Mouse (Mus musculus): ENCODE data around the gene Lin9. TPM values are rescaled to one million over a fixed set of nuclear protein-coding genes. Genes with fewer than 3 reads are reported as not detected.
A peak's percentile ranks its signal among the peaks of the same experiment; 100 is the strongest.
"Not testable (repeated sequence)": the region's sequence is repeated elsewhere in the genome, so short reads cannot be mapped to it uniquely, and the experiment has no call there.

Lin9 gene
- polyA plus RNA-seq (2015; fragmentation: Nextera tagmentation; extraction: Ambion mirVana), result 9.5 and 11.4 TPM in 2 replicates

DNA sequence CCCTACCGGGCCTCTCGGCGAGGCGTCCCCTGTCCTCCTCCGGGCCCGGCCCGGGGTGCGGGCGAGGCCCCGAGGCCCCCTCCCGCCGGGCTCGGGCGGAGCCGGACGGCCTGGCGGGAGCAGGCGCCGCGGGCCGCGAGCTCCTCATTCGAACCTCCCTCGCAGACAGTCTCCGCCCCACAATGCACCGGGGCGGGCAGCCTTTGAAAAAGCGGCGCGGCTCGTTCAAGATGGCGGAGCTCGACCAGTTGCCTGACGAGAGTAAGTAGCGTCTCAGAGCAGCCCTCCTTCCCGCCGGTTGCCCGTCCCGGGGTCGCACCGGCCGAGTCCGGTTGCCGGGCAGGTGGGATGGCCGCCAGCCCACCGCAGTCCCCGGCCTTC lies at the start of gene Lin9:
Lin9 (plus strand) TSS at position 14 of the 381 bp plus-strand sequence.
- Histone ChIP-seq H3K27ac (ENCODE audit: low read length) (peak within 1 kb of the TSS; percentile 87), H3K36me3 (ENCODE audit: control insufficient read depth, insufficient read depth) (no peaks in the 10 kb centered on the region), H3K9me3 (replicated peaks; ENCODE audit: control insufficient read depth, low read length) (no peaks in the 10 kb centered on the region), H3K4me1 (ENCODE audit: control insufficient read depth, low read depth, low read length) (peaks cover 13% of the 10 kb centered on the region), H3K4me2 (ENCODE audit: low read depth, low read length) (peak within 1 kb of the TSS; percentile 81), H3K9ac (ENCODE audit: low read depth, low read length) (peak within 1 kb of the TSS; percentile 96), H3K4me3 (ENCODE audit: low read depth, low read length) (peak within 1 kb of the TSS; percentile 90), H3K27me3 (ENCODE audit: control insufficient read depth, insufficient read depth, low read depth, low read length) (no peaks in the 10 kb centered on the region)
- peak; percentile 92 for ATAC-seq (ENCODE audit: low read depth)
- under 1% methylated on average over 43 of the region's 47 CpGs for WGBS (ENCODE audit: insufficient replicate concordance)

DNA sequence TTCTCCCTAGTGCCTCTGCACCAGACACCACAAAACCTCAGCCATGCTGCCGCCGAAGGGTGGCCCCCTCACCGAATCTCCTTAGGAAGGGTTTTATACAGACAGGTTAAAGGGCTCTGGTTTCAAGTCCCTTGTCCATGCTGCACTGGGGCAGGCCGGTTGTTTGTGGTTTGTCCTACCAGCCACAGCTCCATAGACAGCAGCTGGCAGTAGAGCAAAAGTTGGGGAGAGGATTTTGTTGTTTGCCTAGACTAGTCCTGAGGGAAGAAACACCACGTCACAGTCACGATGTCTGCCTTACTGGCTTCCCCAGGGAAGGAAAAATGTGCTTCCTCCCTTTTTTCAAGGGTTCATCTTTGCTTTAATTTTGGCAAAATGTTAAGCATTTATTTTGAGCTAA lies 40.4 kb upstream of the Lin9 start:
- H3K4me3 ChIP-seq (ENCODE audit: low read depth, low read length), result no peak overlapping the region
- peaks cover 36% of the 10 kb centered on the region for H3K36me3 ChIP-seq (ENCODE audit: control insufficient read depth, insufficient read depth)
- H3K9ac ChIP-seq (ENCODE audit: low read depth, low read length), result no peak overlapping the region
- WGBS (ENCODE audit: insufficient replicate concordance), result 68% methylated on average over 6 of the region's 6 CpGs
- H3K27me3 ChIP-seq (ENCODE audit: control insufficient read depth, insufficient read depth, low read depth, low read length), result no peaks in the 10 kb centered on the region
- no peak overlapping the region for H3K4me2 ChIP-seq (ENCODE audit: low read depth, low read length)
- H3K27ac ChIP-seq (ENCODE audit: low read length), result no peak overlapping the region
- no peaks in the 10 kb centered on the region for H3K9me3 ChIP-seq (replicated peaks; ENCODE audit: control insufficient read depth, low read length)
- ATAC-seq (ENCODE audit: low read depth), result no peak
- H3K4me1 ChIP-seq (ENCODE audit: control insufficient read depth, low read depth, low read length), result no peaks in the 10 kb centered on the region

DNA sequence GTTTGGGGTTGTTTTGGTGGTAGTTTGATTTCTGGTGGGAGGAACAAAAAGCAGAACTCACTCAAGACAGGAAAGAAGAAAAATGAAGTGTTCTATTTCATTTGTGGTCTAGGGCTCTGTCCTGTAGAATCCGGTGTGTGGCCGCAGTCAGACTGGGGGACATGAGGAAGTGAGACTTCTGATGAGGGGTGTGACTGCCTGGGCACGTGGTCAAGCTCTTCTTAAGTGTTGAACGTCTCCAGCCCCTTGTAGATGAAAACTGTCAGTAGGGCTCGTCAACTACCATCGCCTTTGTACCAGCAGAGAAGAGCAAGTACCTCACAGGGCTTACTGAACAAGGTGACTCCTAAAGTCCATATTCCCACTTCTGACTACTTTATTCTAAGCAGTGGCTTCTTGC lies 39.1 kb upstream of the Lin9 start:
- no peak for ATAC-seq (ENCODE audit: low read depth)
- no peak overlapping the region; the same call in 1 of the 2 replicates for H3K27ac ChIP-seq (ENCODE audit: low read length)
- no peak overlapping the region for H3K4me2 ChIP-seq (ENCODE audit: low read depth, low read length)
- no peak overlapping the region for H3K4me3 ChIP-seq (ENCODE audit: low read depth, low read length)
- 38% methylated on average over 6 of the region's 6 CpGs for WGBS (ENCODE audit: insufficient replicate concordance)
- no peaks in the 10 kb centered on the region for H3K4me1 ChIP-seq (ENCODE audit: control insufficient read depth, low read depth, low read length)
- H3K36me3 ChIP-seq (ENCODE audit: control insufficient read depth, insufficient read depth), result peaks cover 25% of the 10 kb centered on the region
- H3K9me3 ChIP-seq (replicated peaks; ENCODE audit: control insufficient read depth, low read length), result no peaks in the 10 kb centered on the region
- no peak overlapping the region for H3K9ac ChIP-seq (ENCODE audit: low read depth, low read length)
- no peaks in the 10 kb centered on the region for H3K27me3 ChIP-seq (ENCODE audit: control insufficient read depth, insufficient read depth, low read depth, low read length)

DNA sequence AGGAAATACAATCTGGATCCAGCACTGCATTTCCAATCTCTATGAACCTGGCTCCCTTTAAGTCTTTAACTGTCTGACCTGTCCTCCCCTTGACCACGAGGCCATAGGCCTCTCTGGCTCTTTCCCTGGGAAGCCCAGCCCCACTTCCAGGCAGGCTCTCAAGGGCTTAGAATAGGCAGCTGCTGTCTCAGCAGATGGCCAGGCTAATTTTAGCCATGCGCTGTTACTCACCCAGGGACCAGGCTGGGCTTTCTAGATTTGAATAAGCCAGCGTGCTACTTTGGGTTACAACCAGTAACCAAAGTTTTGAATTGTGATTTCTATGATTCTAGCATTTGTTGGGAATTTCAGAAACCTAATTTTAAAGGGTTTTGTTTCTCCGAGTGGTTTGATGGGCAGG lies 36.4 kb upstream of the Lin9 start:
- H3K9ac ChIP-seq (ENCODE audit: low read depth, low read length), result no peak overlapping the region
- no peaks in the 10 kb centered on the region for H3K27me3 ChIP-seq (ENCODE audit: control insufficient read depth, insufficient read depth, low read depth, low read length)
- H3K4me1 ChIP-seq (ENCODE audit: control insufficient read depth, low read depth, low read length), result no peaks in the 10 kb centered on the region
- no peak overlapping the region for H3K4me3 ChIP-seq (ENCODE audit: low read depth, low read length)
- WGBS (ENCODE audit: insufficient replicate concordance), result 63% methylated on average over 4 of the region's 4 CpGs
- H3K36me3 ChIP-seq (ENCODE audit: control insufficient read depth, insufficient read depth), result peaks cover 10% of the 10 kb centered on the region; the same call in 1 of the 2 replicates
- H3K4me2 ChIP-seq (ENCODE audit: low read depth, low read length), result no peak overlapping the region
- no peak for ATAC-seq (ENCODE audit: low read depth)
- no peak overlapping the region for H3K27ac ChIP-seq (ENCODE audit: low read length)
- no peaks in the 10 kb centered on the region for H3K9me3 ChIP-seq (replicated peaks; ENCODE audit: control insufficient read depth, low read length)

DNA sequence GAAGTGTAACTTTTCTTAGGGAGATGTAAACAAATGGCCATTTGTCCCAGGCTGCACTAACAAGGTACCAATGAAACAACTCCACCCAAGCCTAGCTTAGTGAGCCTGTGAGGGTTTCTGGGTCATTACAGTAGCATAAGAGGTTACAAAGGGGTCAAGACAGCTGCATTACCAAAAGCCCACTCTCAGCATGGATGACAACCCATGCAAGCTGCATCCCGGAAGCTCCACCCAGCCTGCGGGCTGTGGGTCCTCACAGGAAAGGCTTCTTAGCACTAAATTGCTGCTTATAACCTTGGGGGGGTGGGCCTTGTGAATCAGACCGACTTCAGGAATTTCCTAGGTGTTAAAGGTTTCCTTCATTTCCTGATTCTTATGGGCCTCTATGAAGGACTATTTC lies 34.8 kb upstream of the Lin9 start:
- Histone ChIP-seq H3K9me3 (replicated peaks; ENCODE audit: control insufficient read depth, low read length) (no peaks in the 10 kb centered on the region), H3K36me3 (ENCODE audit: control insufficient read depth, insufficient read depth) (peaks cover under 1% of the 10 kb centered on the region; the same call in 1 of the 2 replicates), H3K4me2 (ENCODE audit: low read depth, low read length) (no peak overlapping the region), H3K27ac (ENCODE audit: low read length) (no peak overlapping the region), H3K4me1 (ENCODE audit: control insufficient read depth, low read depth, low read length) (no peaks in the 10 kb centered on the region), H3K9ac (ENCODE audit: low read depth, low read length) (no peak overlapping the region), H3K4me3 (ENCODE audit: low read depth, low read length) (no peak overlapping the region), H3K27me3 (ENCODE audit: control insufficient read depth, insufficient read depth, low read depth, low read length) (no peaks in the 10 kb centered on the region)
- no peak for ATAC-seq (ENCODE audit: low read depth)
- 39% methylated on average over 3 of the region's 3 CpGs for WGBS (ENCODE audit: insufficient replicate concordance)

DNA sequence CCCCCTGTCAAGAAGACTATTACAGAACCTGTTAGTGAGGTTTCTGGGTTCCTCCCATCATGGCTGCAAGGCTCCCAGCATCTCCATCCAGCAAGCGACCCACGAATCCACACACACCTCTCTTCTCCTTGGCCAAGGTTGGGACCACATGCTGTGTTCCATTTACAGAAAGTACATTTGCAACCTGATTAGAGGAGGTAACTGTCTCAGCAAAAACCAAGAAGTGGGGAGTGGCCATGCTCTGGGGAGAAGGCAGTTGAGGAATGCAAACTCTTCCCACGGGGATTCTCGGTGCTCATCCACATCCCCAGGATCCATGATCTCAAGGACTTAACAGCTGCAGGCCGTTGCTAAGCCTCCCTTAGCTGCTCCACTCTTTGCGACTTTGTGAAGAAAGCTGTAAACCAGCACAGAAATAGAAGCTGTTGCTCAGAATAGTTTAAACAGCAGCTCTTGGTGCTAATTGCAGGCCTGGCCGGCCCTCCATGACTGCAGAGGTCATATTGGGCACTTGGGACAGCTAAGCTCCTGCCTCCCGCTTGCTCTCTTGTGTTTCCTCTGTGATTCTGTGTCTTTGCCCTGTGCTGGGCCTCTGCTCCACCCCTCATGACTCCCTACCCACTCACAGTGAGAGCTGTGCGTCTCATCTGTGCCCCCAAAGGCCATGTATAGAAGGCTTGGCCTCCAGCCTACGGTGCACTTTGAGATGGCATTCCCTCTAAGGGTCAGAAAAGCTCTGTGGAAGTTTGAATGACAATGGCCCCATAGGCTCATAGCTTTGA lies 34.0 kb upstream of the Lin9 start:
- Histone ChIP-seq H3K4me2 (ENCODE audit: low read depth, low read length) (no peak overlapping the region), H3K9ac (ENCODE audit: low read depth, low read length) (no peak overlapping the region), H3K27me3 (ENCODE audit: control insufficient read depth, insufficient read depth, low read depth, low read length) (no peaks in the 10 kb centered on the region), H3K9me3 (replicated peaks; ENCODE audit: control insufficient read depth, low read length) (no peaks in the 10 kb centered on the region), H3K4me1 (ENCODE audit: control insufficient read depth, low read depth, low read length) (no peaks in the 10 kb centered on the region), H3K4me3 (ENCODE audit: low read depth, low read length) (no peak overlapping the region), H3K27ac (ENCODE audit: low read length) (no peak overlapping the region), H3K36me3 (ENCODE audit: control insufficient read depth, insufficient read depth) (no peaks in the 10 kb centered on the region)
- ATAC-seq (ENCODE audit: low read depth), result no peak
- 62% methylated on average over 10 of the region's 10 CpGs for WGBS (ENCODE audit: insufficient replicate concordance)

DNA sequence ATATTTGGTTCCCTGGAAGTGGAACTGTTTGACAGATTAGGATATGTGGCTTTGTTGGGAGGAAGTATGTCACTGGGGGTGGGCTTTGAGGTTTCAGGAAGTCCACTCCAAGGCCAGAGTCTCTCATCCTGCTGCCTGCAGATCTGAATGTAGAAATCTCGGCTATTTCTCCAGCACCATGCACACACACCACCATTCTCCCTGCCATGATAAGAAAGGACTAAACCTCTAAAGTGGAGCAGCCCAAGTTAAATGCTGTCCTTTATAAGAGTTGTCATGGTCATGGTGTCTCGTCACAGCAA lies 33.4 kb upstream of the Lin9 start:
- H3K27ac ChIP-seq (ENCODE audit: low read length), result no peak overlapping the region
- 54% methylated on average over 2 of the region's 2 CpGs for WGBS (ENCODE audit: insufficient replicate concordance)
- H3K27me3 ChIP-seq (ENCODE audit: control insufficient read depth, insufficient read depth, low read depth, low read length), result no peaks in the 10 kb centered on the region
- no peaks in the 10 kb centered on the region for H3K9me3 ChIP-seq (replicated peaks; ENCODE audit: control insufficient read depth, low read length)
- H3K4me3 ChIP-seq (ENCODE audit: low read depth, low read length), result no peak overlapping the region
- ATAC-seq (ENCODE audit: low read depth), result no peak
- no peak overlapping the region for H3K9ac ChIP-seq (ENCODE audit: low read depth, low read length)
- no peaks in the 10 kb centered on the region for H3K4me1 ChIP-seq (ENCODE audit: control insufficient read depth, low read depth, low read length)
- no peak overlapping the region for H3K4me2 ChIP-seq (ENCODE audit: low read depth, low read length)
- no peaks in the 10 kb centered on the region for H3K36me3 ChIP-seq (ENCODE audit: control insufficient read depth, insufficient read depth)

DNA sequence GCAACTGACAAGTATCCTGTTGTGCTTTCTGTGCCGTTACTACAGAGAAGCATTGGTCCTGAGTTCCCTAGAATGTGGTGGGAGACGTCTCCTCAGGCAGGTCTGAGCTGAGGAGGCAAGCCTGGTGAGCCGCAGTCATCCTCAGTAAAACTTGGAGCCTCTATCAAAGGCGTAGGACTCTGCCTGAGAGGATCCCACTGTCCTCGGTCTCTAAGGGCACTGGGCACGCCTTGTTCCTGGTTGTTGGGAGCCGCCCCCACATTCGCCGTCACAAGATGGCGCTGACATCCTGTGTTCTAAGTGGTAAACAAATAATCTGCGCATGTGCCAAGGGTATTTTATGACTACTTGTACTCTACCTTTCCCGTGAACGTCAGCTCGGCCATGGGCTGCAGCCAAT lies 29.1 kb upstream of the Lin9 start:
- H3K9ac ChIP-seq (ENCODE audit: low read depth, low read length); H3K9me3 ChIP-seq (replicated peaks; ENCODE audit: control insufficient read depth, low read length); H3K4me2 ChIP-seq (ENCODE audit: low read depth, low read length); H3K27me3 ChIP-seq (ENCODE audit: control insufficient read depth, insufficient read depth, low read depth, low read length); ATAC-seq (ENCODE audit: low read depth); H3K36me3 ChIP-seq (ENCODE audit: control insufficient read depth, insufficient read depth); H3K27ac ChIP-seq (ENCODE audit: low read length); H3K4me3 ChIP-seq (ENCODE audit: low read depth, low read length); H3K4me1 ChIP-seq (ENCODE audit: control insufficient read depth, low read depth, low read length): not testable (repeated sequence)
- 86% methylated on average over 10 of the region's 14 CpGs for WGBS (ENCODE audit: insufficient replicate concordance)

DNA sequence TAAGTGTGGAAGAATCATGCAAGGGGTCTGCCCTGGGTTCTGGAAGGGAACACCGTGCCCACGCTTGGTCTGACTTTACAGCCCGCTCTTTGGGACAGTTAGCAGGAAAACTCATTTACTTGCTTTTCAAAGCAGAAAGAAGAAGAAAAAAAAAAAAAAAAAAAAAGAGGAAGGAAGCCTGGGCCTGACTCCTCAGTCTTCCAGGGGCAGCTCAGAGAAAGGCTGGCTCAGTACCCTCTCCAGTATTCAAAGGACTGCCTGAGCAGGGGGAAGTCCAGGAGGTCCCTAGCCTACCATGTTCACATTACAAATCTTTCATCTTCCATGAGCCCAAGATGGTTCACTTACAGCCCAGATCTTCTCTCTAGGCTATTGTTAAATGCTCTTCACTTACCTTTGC lies 24.2 kb upstream of the Lin9 start:
- no peaks in the 10 kb centered on the region for H3K9me3 ChIP-seq (replicated peaks; ENCODE audit: control insufficient read depth, low read length)
- no peaks in the 10 kb centered on the region for H3K27me3 ChIP-seq (ENCODE audit: control insufficient read depth, insufficient read depth, low read depth, low read length)
- H3K27ac ChIP-seq (ENCODE audit: low read length), result no peak overlapping the region
- H3K9ac ChIP-seq (ENCODE audit: low read depth, low read length), result no peak overlapping the region
- no peak for ATAC-seq (ENCODE audit: low read depth)
- 59% methylated on average over 3 of the region's 3 CpGs for WGBS (ENCODE audit: insufficient replicate concordance)
- no peak overlapping the region for H3K4me2 ChIP-seq (ENCODE audit: low read depth, low read length)
- H3K4me3 ChIP-seq (ENCODE audit: low read depth, low read length), result no peak overlapping the region
- H3K4me1 ChIP-seq (ENCODE audit: control insufficient read depth, low read depth, low read length), result no peaks in the 10 kb centered on the region
- no peaks in the 10 kb centered on the region for H3K36me3 ChIP-seq (ENCODE audit: control insufficient read depth, insufficient read depth)

All from liver, embryonic 16.5 days (tissue).